Mouse (Mus musculus): Measurements from ENCODE around the gene Tgm1.

Tgm1 gene

GRCm38 (mm10) chr14:55723433-55723832 lies 9.7 kb upstream of the Tgm1 start:
- no peak for DNase-seq (ENCODE audit: low spot score)

DNA sequence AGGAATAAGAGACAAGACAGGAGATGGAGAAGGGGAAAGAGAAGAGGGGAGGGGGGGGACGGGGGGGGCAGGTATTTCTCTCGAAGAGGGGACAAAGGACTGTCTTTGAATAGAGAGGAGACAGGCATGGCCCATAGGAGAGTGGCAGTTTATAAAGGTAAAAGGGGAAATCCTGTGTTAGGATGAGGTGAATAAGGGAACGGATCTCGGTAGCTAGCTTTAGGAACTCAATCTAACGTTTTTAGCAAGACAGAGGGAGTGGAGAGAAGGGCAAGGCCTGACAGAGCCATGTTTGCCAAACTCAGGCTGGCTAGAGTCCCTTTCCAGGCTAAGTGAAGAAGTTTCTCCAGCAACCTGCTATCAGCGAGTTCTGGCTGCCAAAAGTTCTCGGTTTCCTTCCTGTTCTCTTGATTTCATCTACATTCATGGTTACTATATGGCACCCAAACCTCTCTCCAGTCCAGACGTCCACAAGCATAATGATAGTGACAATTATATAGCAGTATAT lies 8.8 kb upstream of the Tgm1 start:
- DNase-seq (ENCODE audit: low spot score) = no peak

GRCm38 (mm10) chr14:55721700-55722437 lies 8.1 kb upstream of the Tgm1 start, which contains the start of gene Rabggta:
Gene Rabggta (minus strand): TSS chr14:55722263.
- DNase-seq (ENCODE audit: low spot score) = peak; percentile 93

GRCm38 (mm10) chr14:55721076-55721475 lies 7.3 kb upstream of the Tgm1 start:
- DNase-seq (ENCODE audit: low spot score) = no peak

- DNase-seq (ENCODE audit: low spot score) = no peak
Observed at GRCm38 (mm10) chr14:55720666-55721065, 6.9 kb upstream of the Tgm1 start.

GRCm38 (mm10) chr14:55719737-55720136 lies 6.0 kb upstream of the Tgm1 start:
- DNase-seq (ENCODE audit: low spot score) = no peak

GRCm38 (mm10) chr14:55716884-55717283 lies 3.2 kb upstream of the Tgm1 start:
- DNase-seq (ENCODE audit: low spot score) = no peak

- DNase-seq (ENCODE audit: low spot score) = no peak
Observed at GRCm38 (mm10) chr14:55716271-55716670, 2.5 kb upstream of the Tgm1 start.

DNA sequence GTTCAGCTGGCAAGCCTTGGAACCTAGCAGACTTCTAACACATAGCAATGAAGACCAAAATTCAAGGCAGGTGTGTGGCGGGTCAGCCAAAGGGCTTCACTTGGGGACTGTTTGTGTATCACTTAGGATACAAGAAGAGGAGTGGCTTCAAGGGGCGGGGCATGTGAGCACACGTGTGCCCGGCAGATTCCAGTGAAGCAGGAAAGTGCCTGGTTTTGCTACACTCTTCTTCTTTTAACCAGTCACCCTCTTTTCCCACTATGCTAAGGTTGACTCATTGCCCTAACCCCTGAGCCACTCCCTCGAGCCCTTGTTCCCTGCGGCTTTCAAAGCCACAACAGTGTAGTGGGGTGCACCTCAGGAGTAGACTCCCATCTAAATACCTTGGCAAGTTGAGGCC lies 1.2 kb upstream of the Tgm1 start:
- DNase-seq (ENCODE audit: low spot score) = no peak

DNA sequence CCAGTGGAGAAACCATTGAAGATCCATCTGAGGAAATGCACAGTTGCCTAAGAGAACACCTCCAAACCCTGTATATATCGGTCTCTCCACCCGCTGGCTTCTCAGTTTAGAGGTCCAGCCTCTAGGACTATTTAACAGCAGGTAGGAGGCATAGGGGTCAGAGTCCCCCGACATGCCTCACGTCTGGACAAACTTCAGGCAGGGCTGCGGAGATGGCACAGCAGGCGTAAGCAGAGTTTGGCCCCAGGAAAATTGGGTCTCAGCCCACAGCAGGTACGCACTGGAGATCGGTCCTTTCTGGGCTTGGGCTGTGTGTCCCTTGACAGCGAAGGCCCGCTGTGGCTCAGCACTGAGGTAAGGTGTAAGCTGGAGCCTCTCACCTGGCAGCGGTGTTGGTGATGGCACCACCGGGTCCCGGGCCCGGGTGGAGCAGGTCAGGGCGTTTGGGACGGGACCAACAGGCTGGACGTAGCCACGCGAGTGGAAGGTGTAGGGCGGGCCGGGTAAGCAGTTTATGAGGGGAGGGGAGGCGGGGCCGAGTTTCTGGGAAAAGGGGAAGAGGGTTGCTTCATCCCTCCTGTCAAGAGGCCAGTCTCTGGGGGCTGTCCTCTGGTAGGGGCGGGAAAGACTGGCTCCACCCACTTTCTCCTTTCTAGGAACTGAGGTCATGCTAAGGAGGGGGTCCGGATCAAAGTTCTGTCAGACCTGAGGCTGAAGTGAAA lies 558 bp downstream of the Tgm1 start:
- no peak for DNase-seq (ENCODE audit: low spot score)

DNA sequence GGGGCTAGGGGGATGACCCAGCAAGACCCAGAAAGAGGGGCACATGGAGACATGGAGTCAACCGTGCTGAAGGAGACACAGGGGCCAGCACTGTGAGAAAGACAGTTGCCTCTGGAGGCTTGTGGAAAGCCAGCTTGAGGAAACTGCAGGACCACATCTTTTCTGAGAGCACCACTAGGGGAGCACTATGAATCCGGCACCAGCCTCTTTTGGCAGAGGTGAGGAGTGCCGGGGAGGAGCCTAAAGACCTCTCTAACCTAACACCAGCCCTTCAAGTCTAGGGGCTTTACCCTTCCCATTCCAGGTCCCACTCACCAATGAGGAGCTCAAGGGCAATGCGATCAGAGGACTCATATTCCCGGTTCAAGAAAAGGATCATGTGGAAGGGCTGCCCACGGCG lies 1.9 kb downstream of the Tgm1 start:
- no peak for DNase-seq (ENCODE audit: low spot score)

GRCm38 (mm10) chr14:55709509-55709908 lies 4.2 kb downstream of the Tgm1 start:
- DNase-seq (ENCODE audit: low spot score) = no peak

DNA sequence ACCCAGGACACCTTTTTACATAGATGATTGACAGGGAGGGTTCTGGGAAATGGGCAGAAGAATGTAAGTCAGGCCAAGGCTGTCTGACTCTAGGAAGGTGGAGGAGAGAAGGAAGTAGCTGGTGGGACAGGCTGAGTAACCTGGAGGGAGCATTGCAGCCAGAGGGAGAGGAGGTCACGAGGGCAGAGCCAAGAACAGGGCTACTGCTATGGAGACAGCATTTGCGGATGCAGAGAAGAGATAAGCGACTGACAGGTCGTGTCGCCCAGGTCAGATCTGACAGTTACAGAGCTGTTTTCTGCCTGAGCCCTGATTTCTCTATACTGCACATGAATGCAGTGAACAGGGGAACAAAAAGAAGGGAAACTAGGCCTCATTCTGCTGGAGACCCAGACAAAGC lies 6.3 kb downstream of the Tgm1 start:
- no peak for DNase-seq (ENCODE audit: low spot score)

GRCm38 (mm10) chr14:55706051-55706600 lies 7.6 kb downstream of the Tgm1 start:
- DNase-seq (ENCODE audit: low spot score) = no peak

DNA sequence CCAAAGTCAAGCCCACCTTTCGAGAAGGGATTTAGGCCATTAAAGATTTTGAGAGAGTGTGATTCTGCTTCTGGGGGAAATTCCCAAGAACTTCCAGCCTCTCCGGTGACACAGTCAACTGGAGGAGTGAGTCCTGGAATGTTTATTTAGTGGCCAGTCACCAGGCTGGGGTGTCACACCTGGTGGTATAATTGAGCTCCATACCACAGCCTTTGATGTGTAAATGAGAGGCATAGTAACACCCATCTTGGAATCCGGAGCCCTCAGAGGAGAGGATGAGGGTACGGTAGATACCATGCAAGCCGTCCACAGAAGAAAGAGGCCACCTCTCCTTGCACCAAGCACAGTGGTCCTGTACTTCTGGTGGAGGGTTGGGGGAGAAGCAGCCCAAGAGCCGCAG lies 11.0 kb downstream of the Tgm1 start:
- no peak for DNase-seq (ENCODE audit: low spot score)

GRCm38 (mm10) chr14:55701131-55701530 lies 12.6 kb downstream of the Tgm1 start:
- DNase-seq (ENCODE audit: low spot score) = no peak

DNA sequence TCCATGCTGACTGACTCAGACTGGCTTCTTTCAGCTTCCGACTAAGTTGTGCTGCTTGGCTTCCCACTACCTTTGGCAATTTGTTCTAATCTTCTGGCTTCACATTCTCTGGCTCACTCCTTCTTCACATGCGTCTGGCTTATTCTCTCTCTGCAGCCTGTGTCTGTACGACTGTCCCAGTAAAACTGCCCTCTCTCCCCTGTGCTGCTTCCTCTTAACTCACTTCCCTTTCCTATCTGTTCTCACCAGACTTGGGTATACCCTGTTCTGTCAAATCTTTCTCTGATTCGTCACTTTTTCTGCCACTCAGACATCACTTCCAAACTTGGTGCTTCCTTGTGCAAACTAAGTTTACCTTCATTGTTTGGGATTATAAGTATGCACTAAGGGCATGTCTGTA lies 16.5 kb downstream of the Tgm1 start:
- DNase-seq (ENCODE audit: low spot score) = no peak

DNA sequence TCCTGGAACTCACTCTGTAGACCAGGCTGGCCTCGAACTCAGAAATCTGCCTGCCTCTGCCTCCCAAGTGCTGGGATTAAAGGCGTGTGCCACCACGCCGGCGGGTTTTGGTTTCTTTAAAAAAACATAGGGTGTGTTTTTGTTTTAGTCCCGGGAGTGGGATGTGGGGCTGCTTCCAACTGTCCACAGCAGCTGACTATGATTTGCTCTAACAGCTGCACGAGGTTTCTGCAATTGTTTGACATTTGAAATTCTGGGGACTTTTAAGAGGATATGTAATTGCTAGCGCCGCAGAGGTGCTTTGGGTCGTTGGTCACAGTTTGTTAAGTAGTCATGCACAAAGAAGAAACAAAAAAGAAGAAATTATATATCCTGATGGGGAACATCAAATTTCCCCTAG lies 24.3 kb downstream of the Tgm1 start:
- DNase-seq (ENCODE audit: low spot score) = no peak

GRCm38 (mm10) chr14:55682118-55682493 lies 31.6 kb downstream of the Tgm1 start:
- no peak for DNase-seq (ENCODE audit: low spot score)

DNA sequence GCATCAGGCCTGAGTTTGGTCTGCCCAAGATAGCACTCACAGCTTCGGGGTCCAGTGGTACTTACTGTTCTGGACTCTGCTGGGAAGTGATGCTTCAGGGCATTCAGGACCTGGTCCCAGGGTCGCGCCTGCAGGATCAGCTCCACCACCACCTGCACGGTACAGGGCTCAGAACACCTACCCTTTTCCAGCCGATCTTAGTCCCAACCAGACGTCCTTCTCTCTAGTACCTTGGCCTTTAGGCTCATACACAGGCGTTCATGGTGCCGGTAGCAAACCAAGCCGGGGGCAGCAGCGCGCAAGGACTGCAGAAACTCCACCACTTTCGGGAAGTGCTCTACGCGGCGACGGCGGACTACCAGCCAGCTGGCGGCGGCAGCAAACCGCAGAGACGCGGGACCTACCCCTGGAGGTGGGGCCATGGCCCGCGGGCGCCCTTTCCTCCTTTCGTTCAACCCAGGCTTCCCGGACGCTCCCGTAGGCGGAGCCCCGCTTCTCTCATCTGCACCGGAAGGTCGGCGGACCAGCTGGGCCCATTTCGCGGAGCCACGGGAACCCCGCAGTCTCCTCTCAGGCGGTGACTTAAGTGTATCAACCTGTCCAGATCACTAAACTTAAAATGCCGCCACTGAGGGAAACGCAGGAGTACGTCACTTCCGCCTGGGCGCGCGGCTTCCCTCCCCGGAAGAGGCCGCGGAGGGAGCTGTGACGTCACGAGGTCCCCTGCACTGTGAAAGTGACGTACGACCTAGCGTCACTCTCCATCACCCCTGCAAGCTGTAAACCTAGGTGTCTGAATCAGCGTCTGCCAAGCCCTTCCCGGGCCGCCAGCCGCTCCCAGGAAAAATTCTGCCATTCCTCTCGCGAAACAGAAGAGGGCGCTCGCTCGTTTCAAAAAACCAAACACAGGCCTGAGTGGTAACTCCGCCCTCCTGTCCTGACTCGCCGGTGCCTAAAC lies 32.3 kb downstream of the Tgm1 start, which contains the start of gene Tinf2:
Gene Tinf2, minus strand, starts transcription at position 661 of the 958 bp plus-strand sequence.
- DNase-seq (ENCODE audit: low spot score) = peak; percentile 92

GRCm38 (mm10) chr14:55677615-55678014 lies 36.1 kb downstream of the Tgm1 start:
- no peak for DNase-seq (ENCODE audit: low spot score)

GRCm38 (mm10) chr14:55672741-55673060 lies 41.0 kb downstream of the Tgm1 start:
- DNase-seq (ENCODE audit: low spot score) = no peak

All from testis, postnatal 14 days (tissue).